Mouse (Mus musculus): ENCODE measurements around the gene Tas1r1. TPM values are rescaled to one million over a fixed set of nuclear protein-coding genes. Genes with fewer than 3 reads are reported as not detected.

Gene Tas1r1
- polyA plus RNA-seq, 1 experiment from 2014 or later, result 1.6 TPM

- Histone ChIP-seq H3K27me3 (no peaks in the 10 kb centered on the region), H3K4me2 (no peak overlapping the region), H3K4me1 (replicated peaks) (peaks cover 11% of the 10 kb centered on the region), H3K27ac (replicated peaks) (no peak overlapping the region), H3K4me3 (no peak overlapping the region), H3K9ac (no peak overlapping the region), H3K9me3 (no peaks in the 10 kb centered on the region), H3K36me3 (no peaks in the 10 kb centered on the region)
- no peak for ATAC-seq (ENCODE audit: low FRiP score, low read depth)
- WGBS, result 75% methylated on average over 6 of the region's 6 CpGs
Observed at GRCm38 (mm10) chr4:152073715-152074114, 35.3 kb upstream of the Tas1r1 start.

DNA sequence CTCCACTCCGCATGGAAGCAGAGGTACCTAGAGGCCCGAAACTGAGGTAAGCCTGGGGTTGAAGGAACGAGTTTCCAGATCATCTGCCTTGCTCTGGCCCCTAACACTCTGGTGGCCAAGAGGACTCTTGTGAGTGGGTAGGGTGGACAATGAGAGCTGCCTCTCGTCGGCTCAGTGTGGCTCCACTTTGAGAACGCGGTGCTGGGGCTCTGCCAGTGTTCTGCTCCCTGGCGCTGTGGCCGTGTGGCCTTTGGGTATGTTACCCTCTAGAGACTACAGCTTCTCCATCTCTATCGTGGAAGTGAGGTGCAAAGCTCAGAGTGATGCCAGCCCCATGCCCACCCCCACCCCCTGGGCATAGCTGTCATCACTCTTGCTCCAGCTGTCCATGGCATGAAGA lies 34.3 kb upstream of the Tas1r1 start:
- H3K4me2 ChIP-seq, result 0 out of 2 replicates have a peak overlapping the region, but pooled peaks have one; percentile 3
- peak overlapping the region; percentile 32 for H3K27ac ChIP-seq (replicated peaks)
- peaks cover 11% of the 10 kb centered on the region for H3K4me1 ChIP-seq (replicated peaks)
- 0 out of 2 replicates have a peak, but pooled peaks have one; percentile 24 for ATAC-seq (ENCODE audit: low FRiP score, low read depth)
- no peak overlapping the region for H3K9ac ChIP-seq
- H3K4me3 ChIP-seq, result no peak overlapping the region
- no peaks in the 10 kb centered on the region for H3K27me3 ChIP-seq
- no peaks in the 10 kb centered on the region for H3K9me3 ChIP-seq
- WGBS, result 58% methylated on average over 10 of the region's 10 CpGs
- H3K36me3 ChIP-seq, result no peaks in the 10 kb centered on the region

DNA sequence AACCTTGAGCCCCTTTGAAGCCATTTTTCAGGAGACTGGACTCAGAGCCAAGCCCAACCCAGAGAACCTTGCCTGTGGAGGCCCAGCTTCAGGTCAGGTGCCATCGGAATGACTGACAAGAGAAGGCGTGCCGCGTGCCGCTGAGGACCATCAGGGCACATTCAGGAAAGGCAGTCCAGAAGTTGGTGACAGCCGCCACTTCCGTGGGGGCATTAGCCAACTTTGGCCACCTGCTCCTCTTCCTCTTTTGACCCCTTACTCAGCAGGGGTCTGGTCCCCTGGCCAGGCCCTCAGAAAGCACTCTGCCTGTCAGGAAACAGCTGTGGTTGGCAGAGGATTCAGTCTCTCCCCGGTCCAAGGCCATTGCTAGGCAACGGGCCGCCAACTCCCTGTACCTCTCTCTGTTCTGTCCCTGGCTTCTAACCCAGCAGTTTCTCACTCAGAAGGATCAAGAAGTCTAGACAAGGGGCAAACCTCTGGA lies 33.8 kb upstream of the Tas1r1 start, which contains the start of gene Plekhg5:
Gene Plekhg5, plus strand, starts transcription at position 378 of the 481 bp plus-strand sequence.
- Histone ChIP-seq H3K9me3 (no peaks in the 10 kb centered on the region), H3K9ac (no peak within 1 kb of the TSS), H3K27ac (replicated peaks) (peak within 1 kb of the TSS; percentile 32), H3K27me3 (no peaks in the 10 kb centered on the region), H3K36me3 (no peaks in the 10 kb centered on the region), H3K4me1 (replicated peaks) (peaks cover 11% of the 10 kb centered on the region), H3K4me2 (0 out of 2 replicates have a peak within 1 kb of the TSS, but pooled peaks have one; percentile 3), H3K4me3 (no peak within 1 kb of the TSS)
- WGBS, result 43% methylated on average over 10 of the region's 10 CpGs
- ATAC-seq (ENCODE audit: low FRiP score, low read depth), result 0 out of 2 replicates have a peak, but pooled peaks have one; percentile 40

GRCm38 (mm10) chr4:152070494-152071396 lies 32.4 kb upstream of the Tas1r1 start:
- Histone ChIP-seq H3K36me3 (no peaks in the 10 kb centered on the region), H3K4me2 (no peak overlapping the region), H3K9ac (no peak overlapping the region), H3K4me3 (no peak overlapping the region), H3K9me3 (no peaks in the 10 kb centered on the region), H3K27me3 (no peaks in the 10 kb centered on the region), H3K4me1 (replicated peaks) (peaks cover 11% of the 10 kb centered on the region), H3K27ac (replicated peaks) (no peak overlapping the region)
- no peak for ATAC-seq (ENCODE audit: low FRiP score, low read depth)
- WGBS, result 76% methylated on average over 11 of the region's 11 CpGs

DNA sequence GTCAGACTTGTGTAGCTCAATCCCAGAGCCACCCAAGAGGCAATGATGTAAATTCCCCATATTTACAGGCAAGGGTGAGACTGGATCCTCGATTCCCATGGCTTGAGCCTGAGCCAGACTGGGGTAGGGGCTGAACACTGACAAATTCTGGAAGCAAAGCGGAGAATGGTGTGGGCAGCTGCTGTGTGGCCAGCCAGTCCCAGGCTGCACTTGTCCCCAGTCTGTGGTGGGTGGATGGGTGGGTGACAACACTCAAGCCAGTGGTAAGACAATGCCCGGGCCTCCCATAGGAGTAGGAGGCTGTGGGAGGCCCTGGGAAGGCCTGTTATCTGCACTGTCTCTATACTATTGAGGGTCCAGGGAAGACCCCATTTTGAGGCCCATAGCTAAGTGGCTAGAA lies 30.9 kb upstream of the Tas1r1 start:
- no peak for ATAC-seq (ENCODE audit: low FRiP score, low read depth)
- 88% methylated on average over 3 of the region's 3 CpGs for WGBS
- Histone ChIP-seq H3K4me3 (no peak overlapping the region), H3K4me1 (replicated peaks) (peaks cover 11% of the 10 kb centered on the region), H3K36me3 (no peaks in the 10 kb centered on the region), H3K27ac (replicated peaks) (no peak overlapping the region), H3K9ac (no peak overlapping the region), H3K4me2 (no peak overlapping the region), H3K27me3 (no peaks in the 10 kb centered on the region), H3K9me3 (no peaks in the 10 kb centered on the region)

DNA sequence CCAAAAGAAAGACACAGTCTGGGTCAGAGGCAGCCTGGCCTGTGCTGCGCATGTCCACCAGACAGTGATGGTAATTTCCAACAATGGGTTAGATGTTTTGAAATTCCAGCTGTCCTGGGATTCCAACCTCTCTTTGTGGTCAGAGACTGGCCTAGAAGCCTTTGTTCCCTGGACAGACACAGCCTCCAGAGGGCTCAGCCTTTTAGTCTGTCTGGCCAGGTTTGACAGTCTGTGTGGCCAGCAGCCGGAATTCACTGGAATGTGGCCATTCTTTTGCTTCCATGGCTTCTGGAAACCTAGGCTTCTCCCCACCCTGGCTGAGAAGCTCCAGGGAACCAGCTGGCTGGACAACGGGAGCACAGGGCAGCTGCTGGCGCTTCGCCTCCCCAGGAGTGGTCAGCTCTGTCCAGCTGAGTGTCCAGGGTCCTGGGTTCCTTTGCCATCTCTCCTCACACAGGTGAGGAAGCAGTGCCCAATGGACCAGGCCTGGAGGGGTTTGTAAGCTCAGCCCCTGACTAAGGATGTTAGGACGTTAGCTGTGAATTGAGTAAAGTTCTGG lies 29.9 kb upstream of the Tas1r1 start:
- Histone ChIP-seq H3K27me3 (no peaks in the 10 kb centered on the region), H3K27ac (replicated peaks) (no peak overlapping the region), H3K4me3 (no peak overlapping the region), H3K9me3 (no peaks in the 10 kb centered on the region), H3K4me2 (no peak overlapping the region), H3K4me1 (replicated peaks) (peaks cover 11% of the 10 kb centered on the region), H3K9ac (no peak overlapping the region), H3K36me3 (no peaks in the 10 kb centered on the region)
- ATAC-seq (ENCODE audit: low FRiP score, low read depth), result no peak
- WGBS, result 70% methylated on average over 6 of the region's 6 CpGs

- Histone ChIP-seq H3K4me3 (no peak overlapping the region), H3K27me3 (no peaks in the 10 kb centered on the region), H3K9me3 (no peaks in the 10 kb centered on the region), H3K9ac (no peak overlapping the region), H3K27ac (replicated peaks) (no peak overlapping the region), H3K4me2 (no peak overlapping the region), H3K4me1 (replicated peaks) (peaks cover 5% of the 10 kb centered on the region), H3K36me3 (no peaks in the 10 kb centered on the region)
- peak; percentile 61; the same call in 1 of the 2 replicates for ATAC-seq (ENCODE audit: low FRiP score, low read depth)
Observed at GRCm38 (mm10) chr4:152067280-152067679, 28.9 kb upstream of the Tas1r1 start.

DNA sequence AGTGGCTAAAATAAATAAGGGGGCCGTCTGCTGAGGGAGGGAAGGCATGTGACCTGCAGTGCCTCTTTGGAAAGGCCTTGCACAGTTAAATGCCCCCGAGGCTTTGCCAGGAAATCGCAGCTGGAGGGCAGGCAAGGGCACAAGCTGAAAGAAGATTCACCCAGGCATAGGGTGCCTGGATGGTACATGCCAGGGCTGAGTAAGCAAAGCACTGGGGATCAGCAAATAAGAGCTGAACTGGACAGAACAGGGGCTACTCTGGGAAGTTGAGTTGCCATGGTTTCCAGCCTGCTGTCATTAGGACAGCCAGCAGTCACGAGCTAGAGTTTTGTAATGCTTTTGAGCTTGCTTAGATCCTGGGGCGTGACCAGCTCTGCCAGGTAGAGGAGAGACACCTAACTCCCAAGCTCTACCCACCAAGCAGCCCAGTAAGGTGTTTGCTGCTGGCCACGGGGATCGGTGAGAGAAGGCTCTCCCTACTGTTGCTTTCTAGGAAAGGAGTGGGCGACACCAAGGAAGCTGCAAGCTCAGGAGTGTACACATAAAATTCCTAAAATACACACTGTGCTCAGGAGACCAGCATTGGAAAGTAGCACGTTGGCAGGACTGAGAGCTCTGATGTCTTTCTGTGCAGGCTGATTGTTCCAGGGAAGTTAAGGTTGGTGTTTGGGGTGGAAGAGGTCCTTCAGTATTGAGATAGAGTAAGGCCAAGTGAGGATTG lies 24.2 kb upstream of the Tas1r1 start:
- ATAC-seq (ENCODE audit: low FRiP score, low read depth), result peak; percentile 34; the same call in 1 of the 2 replicates
- 72% methylated on average over 9 of the region's 9 CpGs for WGBS
- no peaks in the 10 kb centered on the region for H3K27me3 ChIP-seq

DNA sequence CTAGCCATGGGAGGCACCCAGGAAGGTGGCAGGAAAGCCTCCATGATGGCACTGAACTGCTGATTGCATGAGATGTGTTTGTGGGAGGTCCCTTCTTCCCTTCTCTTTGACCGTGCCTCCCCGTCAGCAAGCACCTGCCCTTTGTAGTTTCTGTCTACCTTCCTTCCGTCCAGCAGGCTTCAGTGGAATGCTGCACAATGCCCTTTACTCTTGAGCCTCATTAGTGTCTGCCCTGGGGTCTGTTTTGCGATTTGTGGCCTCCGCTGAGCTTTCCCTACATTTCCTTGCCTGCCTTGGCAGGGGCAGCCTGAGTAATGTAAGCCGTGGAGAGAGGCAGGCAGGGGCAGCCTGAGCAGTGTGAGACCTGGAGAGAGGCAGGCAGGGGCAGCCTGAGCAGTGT lies 6.2 kb upstream of the Tas1r1 start:
- 79% methylated on average over 6 of the region's 6 CpGs for WGBS

More for the DNA sequence above, 24.2 kb upstream of the Tas1r1 start:
- Histone ChIP-seq H3K27ac (replicated peaks) (no peak overlapping the region), H3K4me3 (no peak overlapping the region), H3K36me3 (peaks cover 23% of the 10 kb centered on the region), H3K9me3 (no peaks in the 10 kb centered on the region), H3K4me1 (replicated peaks) (no peaks in the 10 kb centered on the region), H3K9ac (no peak overlapping the region), H3K4me2 (no peak overlapping the region)

DNA sequence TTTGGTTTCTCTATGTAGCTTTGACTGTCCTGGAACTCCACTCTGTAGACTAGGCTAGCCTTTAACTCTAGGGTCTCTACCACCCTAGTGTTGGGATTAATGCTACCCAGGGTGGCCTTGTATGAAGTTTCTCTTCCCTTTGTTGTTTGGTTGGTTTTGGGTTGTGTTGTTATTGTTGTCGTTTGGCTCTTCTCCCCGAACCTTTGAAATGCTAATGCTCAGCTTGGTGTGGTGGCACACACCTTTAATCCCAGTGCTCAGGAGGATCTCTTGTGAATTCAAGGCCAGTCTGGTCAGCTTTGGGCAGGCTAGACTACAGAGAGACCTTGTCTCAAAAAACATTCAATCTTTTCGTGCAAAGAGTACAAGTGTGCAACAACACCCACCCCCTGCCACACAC lies 4.8 kb upstream of the Tas1r1 start:
- no peak overlapping the region for H3K27ac ChIP-seq (replicated peaks)
- ATAC-seq (ENCODE audit: low FRiP score, low read depth), result no peak
- peaks cover 55% of the 10 kb centered on the region for H3K36me3 ChIP-seq
- no peak overlapping the region for H3K4me2 ChIP-seq
- 90% methylated on average over 3 of the region's 3 CpGs for WGBS
- no peaks in the 10 kb centered on the region for H3K9me3 ChIP-seq
- H3K9ac ChIP-seq, result no peak overlapping the region
- H3K4me3 ChIP-seq, result no peak overlapping the region
- H3K4me1 ChIP-seq (replicated peaks), result peaks cover 14% of the 10 kb centered on the region
- no peaks in the 10 kb centered on the region for H3K27me3 ChIP-seq

More for the DNA sequence above, 6.2 kb upstream of the Tas1r1 start:
- H3K9ac ChIP-seq, result no peak overlapping the region
- H3K27me3 ChIP-seq, result no peaks in the 10 kb centered on the region
- H3K9me3 ChIP-seq, result no peaks in the 10 kb centered on the region
- peaks cover 10% of the 10 kb centered on the region for H3K4me1 ChIP-seq (replicated peaks)
- ATAC-seq (ENCODE audit: low FRiP score, low read depth), result no peak
- no peak overlapping the region for H3K4me2 ChIP-seq
- H3K4me3 ChIP-seq, result no peak overlapping the region
- H3K27ac ChIP-seq (replicated peaks), result no peak overlapping the region
- peaks cover 63% of the 10 kb centered on the region for H3K36me3 ChIP-seq

DNA sequence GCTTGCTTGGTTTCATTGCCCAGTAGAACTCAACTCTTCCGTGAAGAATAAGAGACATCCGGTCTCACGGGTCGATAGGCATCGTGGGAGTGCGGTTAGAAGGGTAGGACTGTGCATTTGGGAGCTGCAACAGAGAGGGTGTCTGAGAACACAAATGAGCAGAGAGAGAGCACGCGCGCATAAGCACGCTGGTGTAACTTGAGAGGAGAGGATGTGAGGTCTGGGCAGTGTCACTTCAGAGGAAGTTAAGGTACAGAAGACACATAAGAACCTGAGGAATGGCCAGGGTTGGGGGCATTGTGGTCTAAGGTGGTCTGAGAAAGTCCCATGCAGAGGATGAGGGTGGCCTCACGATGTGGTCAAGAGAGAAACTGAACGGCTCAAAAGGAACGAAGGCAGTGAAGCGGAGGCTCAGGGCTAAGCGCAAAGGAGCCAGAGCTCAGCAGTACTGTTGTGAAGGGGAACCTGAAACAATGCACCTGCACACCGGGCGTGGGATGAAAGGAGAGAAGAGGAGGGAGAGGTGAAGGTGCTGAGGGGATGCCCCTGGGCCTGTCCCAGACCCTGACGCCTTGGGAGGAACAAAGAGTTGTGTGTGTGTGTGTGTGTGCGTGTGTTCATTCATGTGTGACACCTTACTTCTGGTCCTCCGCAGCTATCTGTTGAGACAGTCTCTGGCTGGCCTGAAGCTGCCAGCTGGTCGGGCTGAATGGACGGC lies 3.7 kb upstream of the Tas1r1 start:
- ATAC-seq (ENCODE audit: low FRiP score, low read depth), result no peak
- Histone ChIP-seq H3K27me3 (no peaks in the 10 kb centered on the region), H3K4me2 (no peak overlapping the region), H3K27ac (replicated peaks) (no peak overlapping the region), H3K36me3 (peaks cover 45% of the 10 kb centered on the region), H3K4me1 (replicated peaks) (peaks cover 14% of the 10 kb centered on the region), H3K4me3 (no peak overlapping the region), H3K9ac (no peak overlapping the region), H3K9me3 (no peaks in the 10 kb centered on the region)
- 95% methylated on average over 22 of the region's 22 CpGs for WGBS
